Comparison of ENCODE assay signal across 13 mouse cellular contexts in the genomic region with DNA sequence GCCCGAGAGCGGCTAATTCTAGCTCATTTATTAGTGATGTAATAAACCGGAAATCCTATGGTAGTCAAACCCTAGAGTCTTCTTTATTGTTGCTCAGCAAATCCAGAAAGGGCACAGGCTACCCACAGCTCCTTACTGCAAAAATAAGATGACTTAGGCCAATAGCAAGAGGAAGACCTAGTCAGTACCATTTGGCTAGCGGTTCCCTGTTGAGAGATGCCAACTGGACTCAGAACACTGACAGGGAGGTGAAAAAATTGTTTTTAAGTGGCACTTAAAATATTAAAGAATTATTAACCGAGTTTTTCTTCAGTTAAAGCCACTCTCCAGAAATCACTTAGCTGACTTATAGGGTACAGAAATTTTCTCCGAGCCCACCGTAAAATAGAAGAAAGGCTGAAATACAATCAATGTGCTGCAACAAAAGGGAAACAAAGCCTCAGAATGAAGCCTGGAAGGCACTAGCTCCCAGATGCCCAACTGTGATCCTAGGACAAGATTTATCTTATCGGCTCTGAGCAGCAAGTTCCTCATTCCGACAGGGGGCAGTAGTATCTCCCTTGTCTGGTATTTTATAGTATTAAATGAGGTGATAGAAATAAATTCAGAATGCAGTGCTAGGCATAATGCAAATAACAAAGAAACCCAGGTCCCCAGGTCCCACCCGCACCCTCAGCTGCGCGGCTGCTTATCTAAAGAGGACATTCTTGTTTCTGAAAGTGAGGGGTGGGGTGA. TPM values are rescaled to one million over a fixed set of nuclear protein-coding genes. Genes with fewer than 3 reads are reported as not detected.
DNase-seq lines count a peak whose midpoint lies in the region; ATAC-seq and TF ChIP-seq lines count a peak whose summit lies in the region.
"Had no signal": no experiment of that assay in that cellular context is flagged by ENCODE, and none has a peak within 500 bp of the region (broad histone marks: within the 10 kb centered on the region; RNA-seq: fewer than 3 reads in every experiment).

No protein-coding gene starts in this region.

- DNase-seq in heart, postnatal 0 days (ENCODE audit: low spot score) = no peak
- peak; percentile 41 for DNase-seq in lung, postnatal 0 days (ENCODE audit: low spot score)
- DNase-seq in lung, postnatal 4 days = no peak
- DNase-seq in brain, adult 2 months (ENCODE audit: low read depth, low spot score) = peak; percentile 73
- peak; percentile 26 for DNase-seq in splenic B cell, adult 2 months (ENCODE audit: low read depth, low spot score)
- DNase-seq in adrenal gland, adult 8-10 months = no peak
- DNase-seq: heart, postnatal 4 days; kidney, postnatal 10 days; midbrain, embryonic 14.5 days; right cerebral cortex, postnatal 4 days had no signal

- no peak overlapping the region for H3K27ac ChIP-seq in heart, postnatal 0 days (ENCODE audit: low read depth)
- H3K27ac ChIP-seq in heart, embryonic 12.5 days (ENCODE audit: poor library complexity, severe bottlenecking) = no peak overlapping the region
- H3K27ac ChIP-seq in lung, postnatal 0 days (ENCODE audit: low read length) = 0 out of 2 replicates have a peak overlapping the region, but pooled peaks have one; percentile 51
- H3K27ac ChIP-seq: embryonic facial prominence, embryonic 12.5 days; lung, embryonic 15.5 days had no signal

- H3K9me3 ChIP-seq in heart, postnatal 0 days (replicated peaks; ENCODE audit: control insufficient read depth, low read length) = no peaks in the 10 kb centered on the region
- no peaks in the 10 kb centered on the region for H3K9me3 ChIP-seq in heart, embryonic 12.5 days (replicated peaks)
- H3K9me3 ChIP-seq in lung, postnatal 0 days (ENCODE audit: low read length) = no peaks in the 10 kb centered on the region
- H3K9me3 ChIP-seq: embryonic facial prominence, embryonic 12.5 days; lung, embryonic 15.5 days had no signal

- TF ChIP-seq EP300 in heart, postnatal 0 days (IDR thresholded peaks at IDR 0.05; ENCODE audit: low read depth) = no peak
- TF ChIP-seq EP300 in lung, postnatal 0 days (IDR thresholded peaks at IDR 0.05) = no peak

- peaks cover 4% of the 10 kb centered on the region; the same call in 1 of the 2 replicates for H3K36me3 ChIP-seq in heart, postnatal 0 days (replicated peaks; ENCODE audit: control insufficient read depth, insufficient read depth, low read length)
- no peaks in the 10 kb centered on the region for H3K36me3 ChIP-seq in heart, embryonic 12.5 days
- H3K36me3 ChIP-seq in lung, postnatal 0 days (ENCODE audit: insufficient read depth, low read length) = peaks cover 10% of the 10 kb centered on the region; the same call in 1 of the 2 replicates
- no peaks in the 10 kb centered on the region; the same call in 1 of the 2 replicates for H3K36me3 ChIP-seq in splenic B cell, adult 2 months (ENCODE audit: control insufficient read depth, insufficient read depth, low read length, poor library complexity, severe bottlenecking)
- H3K36me3 ChIP-seq: embryonic facial prominence, embryonic 12.5 days; lung, embryonic 15.5 days had no signal

- H3K9ac ChIP-seq in heart, postnatal 0 days (replicated peaks; ENCODE audit: low read depth, low read length) = no peak overlapping the region
- H3K9ac ChIP-seq in heart, embryonic 12.5 days = no peak overlapping the region
- no peak overlapping the region for H3K9ac ChIP-seq in lung, postnatal 0 days (replicated peaks; ENCODE audit: low read depth)
- H3K9ac ChIP-seq: embryonic facial prominence, embryonic 12.5 days; lung, embryonic 15.5 days had no signal

- H3K4me2 ChIP-seq in heart, postnatal 0 days (ENCODE audit: low read depth, low read length) = no peak overlapping the region
- H3K4me2 ChIP-seq in heart, embryonic 12.5 days = no peak overlapping the region
- H3K4me2 ChIP-seq in lung, postnatal 0 days (replicated peaks; ENCODE audit: low read depth, low read length) = 0 out of 2 replicates have a peak overlapping the region, but pooled peaks have one; percentile 11
- H3K4me2 ChIP-seq: embryonic facial prominence, embryonic 12.5 days; lung, embryonic 15.5 days had no signal

- no peak for ATAC-seq in heart, postnatal 0 days (ENCODE audit: insufficient read depth, low read depth)
- ATAC-seq in heart, embryonic 12.5 days (ENCODE audit: insufficient number of reproducible peaks, low FRiP score) = no peak
- peak; percentile 37; the same call in 1 of the 2 replicates for ATAC-seq in lung, postnatal 0 days

- peak; percentile 25 for TF ChIP-seq CTCF in heart, postnatal 0 days (IDR thresholded peaks at IDR 0.05; ENCODE audit: low read depth)
- peak; percentile 52 for TF ChIP-seq CTCF in lung, postnatal 0 days (IDR thresholded peaks at IDR 0.05)

- H3K4me3 ChIP-seq in heart, postnatal 0 days (ENCODE audit: low read depth, low read length) = no peak overlapping the region
- H3K4me3 ChIP-seq in heart, embryonic 12.5 days = no peak overlapping the region
- no peak overlapping the region for H3K4me3 ChIP-seq in lung, postnatal 0 days (ENCODE audit: low read depth, low read length)
- H3K4me3 ChIP-seq: embryonic facial prominence, embryonic 12.5 days; lung, embryonic 15.5 days had no signal

- H3K27me3 ChIP-seq in heart, postnatal 0 days (ENCODE audit: control insufficient read depth, insufficient read depth, low read length) = no peaks in the 10 kb centered on the region
- no peaks in the 10 kb centered on the region for H3K27me3 ChIP-seq in heart, embryonic 12.5 days (replicated peaks)
- H3K27me3 ChIP-seq in lung, postnatal 0 days (replicated peaks; ENCODE audit: insufficient read depth, low read length) = no peaks in the 10 kb centered on the region
- H3K27me3 ChIP-seq in splenic B cell, adult 2 months (ENCODE audit: control insufficient read depth, insufficient read depth, low read length, poor library complexity, severe bottlenecking) = no peaks in the 10 kb centered on the region
- H3K27me3 ChIP-seq: embryonic facial prominence, embryonic 12.5 days; lung, embryonic 15.5 days had no signal

- 66% methylated on average over 12 of the region's 12 CpGs for WGBS in heart, postnatal 0 days
- 54% methylated on average over 12 of the region's 12 CpGs for WGBS in heart, embryonic 12.5 days
- 63% methylated on average over 12 of the region's 12 CpGs for WGBS in lung, postnatal 0 days

- peaks cover 18% of the 10 kb centered on the region for H3K4me1 ChIP-seq in heart, postnatal 0 days (ENCODE audit: control insufficient read depth, insufficient read depth)
- peaks cover 29% of the 10 kb centered on the region for H3K4me1 ChIP-seq in heart, embryonic 12.5 days (replicated peaks)
- H3K4me1 ChIP-seq in lung, postnatal 0 days (ENCODE audit: insufficient read depth, low read depth, low read length) = peaks cover 12% of the 10 kb centered on the region; the same call in 1 of the 2 replicates

RNA-seq across cellular contexts. Expression of a gene that starts 14.1 kb away (rescaled TPM):
- total RNA-seq in heart, postnatal 0 days (2014; rRNA removed; ENCODE audit: low replicate concordance) = 18.1 and 18.3 TPM in 2 replicates
- polyA plus RNA-seq in heart, postnatal 0 days (2015; fragmentation: Nextera tagmentation; extraction: Ambion mirVana) = 3.1 and 3.7 TPM in 2 replicates
- polyA plus RNA-seq in heart, embryonic 12.5 days (2016; fragmentation: Nextera tagmentation; extraction: Ambion mirVana) = 3.8 and 4.0 TPM in 2 replicates
- 3.7 and 4.6 TPM in 2 replicates for polyA plus RNA-seq in lung, postnatal 0 days (2015; fragmentation: Nextera tagmentation; extraction: Ambion mirVana)
- total RNA-seq in adrenal gland, adult 8-10 months (2022) = 100 to 1,000 TPM; 145 to 233 (median 191) TPM

Comparison
In these comparisons a context has a peak if more than half of its experiments do, and no peak if none do; other contexts are left out.
1. DNase-seq: peak in lung, postnatal 0 days (single experiment), brain, adult 2 months (single experiment) and splenic B cell, adult 2 months (single experiment); none in heart, postnatal 0 days (single experiment), lung, postnatal 4 days (0 of 2) and adrenal gland, adult 8-10 months (single experiment).